Mouse (Mus musculus): ENCODE measurements around the gene Osbp2. TPM values are rescaled to one million over a fixed set of nuclear protein-coding genes. Genes with fewer than 3 reads are reported as not detected.

The Osbp2 gene
- polyA plus RNA-seq, 1 experiment from 2014 or later = 22.7 TPM

GRCm38 (mm10) chr11:3789919-3790318, 73.8 kb downstream of the Osbp2 start:
- Histone ChIP-seq H3K9me3 (ENCODE audit: control insufficient read depth, low read length) (no peaks in the 10 kb centered on the region), H3K4me3 (ENCODE audit: low read depth, low read length) (no peak overlapping the region)

GRCm38 (mm10) chr11:3786564-3786963, 77.1 kb downstream of the Osbp2 start:
- no peaks in the 10 kb centered on the region for H3K36me3 ChIP-seq (ENCODE audit: control insufficient read depth, insufficient read depth, low read length)
- no peaks in the 10 kb centered on the region for H3K27me3 ChIP-seq (ENCODE audit: control insufficient read depth, insufficient read depth, low read length)
- no peak overlapping the region for H3K9ac ChIP-seq (replicated peaks; ENCODE audit: low read depth, low read length)
- H3K4me2 ChIP-seq (ENCODE audit: low read depth, low read length) = no peak overlapping the region
- H3K4me3 ChIP-seq (ENCODE audit: low read depth, low read length) = no peak overlapping the region
- WGBS = 19% methylated on average over 6 of the region's 6 CpGs
- no peaks in the 10 kb centered on the region for H3K4me1 ChIP-seq (ENCODE audit: control insufficient read depth, insufficient read depth, low read length)
- ATAC-seq (ENCODE audit: low read depth) = peak; percentile 58; the same call in 1 of the 2 replicates
- H3K27ac ChIP-seq (ENCODE audit: low read depth, low read length) = no peak overlapping the region
- H3K9me3 ChIP-seq (ENCODE audit: control insufficient read depth, low read length) = no peaks in the 10 kb centered on the region

More at GRCm38 (mm10) chr11:3789919-3790318, 73.8 kb downstream of the Osbp2 start:
- Histone ChIP-seq H3K9ac (replicated peaks; ENCODE audit: low read depth, low read length) (no peak overlapping the region), H3K4me1 (ENCODE audit: control insufficient read depth, insufficient read depth, low read length) (no peaks in the 10 kb centered on the region), H3K27me3 (ENCODE audit: control insufficient read depth, insufficient read depth, low read length) (no peaks in the 10 kb centered on the region), H3K36me3 (ENCODE audit: control insufficient read depth, insufficient read depth, low read length) (no peaks in the 10 kb centered on the region), H3K4me2 (ENCODE audit: low read depth, low read length) (no peak overlapping the region), H3K27ac (ENCODE audit: low read depth, low read length) (no peak overlapping the region)
- WGBS = 72% methylated on average over 3 of the region's 3 CpGs
- no peak for ATAC-seq (ENCODE audit: low read depth)

- Histone ChIP-seq H3K27ac (ENCODE audit: low read depth, low read length) (no peak overlapping the region), H3K27me3 (ENCODE audit: control insufficient read depth, insufficient read depth, low read length) (peaks cover 4% of the 10 kb centered on the region; the same call in 1 of the 2 replicates), H3K36me3 (ENCODE audit: control insufficient read depth, insufficient read depth, low read length) (no peaks in the 10 kb centered on the region), H3K4me3 (ENCODE audit: low read depth, low read length) (peak overlapping the region; percentile 52), H3K4me1 (ENCODE audit: control insufficient read depth, insufficient read depth, low read length) (peaks cover 5% of the 10 kb centered on the region; the same call in 1 of the 2 replicates), H3K9ac (replicated peaks; ENCODE audit: low read depth, low read length) (no peak overlapping the region; the same call in 1 of the 2 replicates), H3K4me2 (ENCODE audit: low read depth, low read length) (peak overlapping the region; percentile 83; the same call in 1 of the 2 replicates), H3K9me3 (ENCODE audit: control insufficient read depth, low read length) (no peaks in the 10 kb centered on the region)
- ATAC-seq (ENCODE audit: low read depth) = no peak
- 49% methylated on average over 4 of the region's 4 CpGs for WGBS
Observed at GRCm38 (mm10) chr11:3775263-3775644, 88.4 kb downstream of the Osbp2 start.

GRCm38 (mm10) chr11:3774463-3775262, 89.0 kb downstream of the Osbp2 start:
- H3K4me1 ChIP-seq (ENCODE audit: control insufficient read depth, insufficient read depth, low read length) = peaks cover 5% of the 10 kb centered on the region; the same call in 1 of the 2 replicates
- H3K4me2 ChIP-seq (ENCODE audit: low read depth, low read length) = peak overlapping the region; percentile 83
- no peaks in the 10 kb centered on the region for H3K36me3 ChIP-seq (ENCODE audit: control insufficient read depth, insufficient read depth, low read length)
- peak overlapping the region; percentile 64 for H3K9ac ChIP-seq (replicated peaks; ENCODE audit: low read depth, low read length)
- H3K9me3 ChIP-seq (ENCODE audit: control insufficient read depth, low read length) = no peaks in the 10 kb centered on the region
- WGBS = 2% methylated on average over 45 of the region's 56 CpGs
- peak overlapping the region; percentile 78 for H3K27ac ChIP-seq (ENCODE audit: low read depth, low read length)
- H3K4me3 ChIP-seq (ENCODE audit: low read depth, low read length) = peak overlapping the region; percentile 52
- ATAC-seq (ENCODE audit: low read depth) = peak; percentile 68
- H3K27me3 ChIP-seq (ENCODE audit: control insufficient read depth, insufficient read depth, low read length) = peaks cover 4% of the 10 kb centered on the region; the same call in 1 of the 2 replicates

GRCm38 (mm10) chr11:3773782-3774462, 89.8 kb downstream of the Osbp2 start:
- 30% methylated on average over 6 of the region's 6 CpGs for WGBS
- ATAC-seq (ENCODE audit: low read depth) = peak; percentile 59
- peak overlapping the region; percentile 78 for H3K27ac ChIP-seq (ENCODE audit: low read depth, low read length)
- peak overlapping the region; percentile 64 for H3K9ac ChIP-seq (replicated peaks; ENCODE audit: low read depth, low read length)
- no peaks in the 10 kb centered on the region for H3K36me3 ChIP-seq (ENCODE audit: control insufficient read depth, insufficient read depth, low read length)
- peaks cover 4% of the 10 kb centered on the region; the same call in 1 of the 2 replicates for H3K27me3 ChIP-seq (ENCODE audit: control insufficient read depth, insufficient read depth, low read length)
- H3K4me3 ChIP-seq (ENCODE audit: low read depth, low read length) = peak overlapping the region; percentile 52
- H3K4me2 ChIP-seq (ENCODE audit: low read depth, low read length) = peak overlapping the region; percentile 83
- no peaks in the 10 kb centered on the region for H3K9me3 ChIP-seq (ENCODE audit: control insufficient read depth, low read length)
- H3K4me1 ChIP-seq (ENCODE audit: control insufficient read depth, insufficient read depth, low read length) = peaks cover 5% of the 10 kb centered on the region; the same call in 1 of the 2 replicates

- Histone ChIP-seq H3K27me3 (ENCODE audit: control insufficient read depth, insufficient read depth, low read length) (peaks cover 4% of the 10 kb centered on the region; the same call in 1 of the 2 replicates), H3K4me3 (ENCODE audit: low read depth, low read length) (peak overlapping the region; percentile 52), H3K4me2 (ENCODE audit: low read depth, low read length) (peak overlapping the region; percentile 83), H3K9me3 (ENCODE audit: control insufficient read depth, low read length) (no peaks in the 10 kb centered on the region), H3K27ac (ENCODE audit: low read depth, low read length) (no peak overlapping the region), H3K4me1 (ENCODE audit: control insufficient read depth, insufficient read depth, low read length) (peaks cover 5% of the 10 kb centered on the region; the same call in 1 of the 2 replicates), H3K36me3 (ENCODE audit: control insufficient read depth, insufficient read depth, low read length) (no peaks in the 10 kb centered on the region), H3K9ac (replicated peaks; ENCODE audit: low read depth, low read length) (peak overlapping the region; percentile 64; the same call in 1 of the 2 replicates)
- no peak for ATAC-seq (ENCODE audit: low read depth)
- 72% methylated on average over 8 of the region's 8 CpGs for WGBS
Observed at GRCm38 (mm10) chr11:3773136-3773535, 90.6 kb downstream of the Osbp2 start.

- H3K4me2 ChIP-seq (ENCODE audit: low read depth, low read length) = no peak overlapping the region
- peaks cover 4% of the 10 kb centered on the region; the same call in 1 of the 2 replicates for H3K27me3 ChIP-seq (ENCODE audit: control insufficient read depth, insufficient read depth, low read length)
- H3K27ac ChIP-seq (ENCODE audit: low read depth, low read length) = no peak overlapping the region
- no peak for ATAC-seq (ENCODE audit: low read depth)
- no peak overlapping the region for H3K9ac ChIP-seq (replicated peaks; ENCODE audit: low read depth, low read length)
- H3K4me1 ChIP-seq (ENCODE audit: control insufficient read depth, insufficient read depth, low read length) = peaks cover 5% of the 10 kb centered on the region; the same call in 1 of the 2 replicates
- no peaks in the 10 kb centered on the region for H3K9me3 ChIP-seq (ENCODE audit: control insufficient read depth, low read length)
- WGBS = 54% methylated on average over 6 of the region's 6 CpGs
- H3K36me3 ChIP-seq (ENCODE audit: control insufficient read depth, insufficient read depth, low read length) = no peaks in the 10 kb centered on the region
- H3K4me3 ChIP-seq (ENCODE audit: low read depth, low read length) = no peak overlapping the region
Observed at GRCm38 (mm10) chr11:3771348-3771747, 92.4 kb downstream of the Osbp2 start.

GRCm38 (mm10) chr11:3767830-3768229, 95.9 kb downstream of the Osbp2 start:
- H3K4me1 ChIP-seq (ENCODE audit: control insufficient read depth, insufficient read depth, low read length) = no peaks in the 10 kb centered on the region
- H3K4me2 ChIP-seq (ENCODE audit: low read depth, low read length) = no peak overlapping the region
- no peaks in the 10 kb centered on the region for H3K9me3 ChIP-seq (ENCODE audit: control insufficient read depth, low read length)
- no peaks in the 10 kb centered on the region for H3K27me3 ChIP-seq (ENCODE audit: control insufficient read depth, insufficient read depth, low read length)
- H3K9ac ChIP-seq (replicated peaks; ENCODE audit: low read depth, low read length) = no peak overlapping the region
- no peak overlapping the region for H3K27ac ChIP-seq (ENCODE audit: low read depth, low read length)
- 88% methylated on average over 5 of the region's 5 CpGs for WGBS
- no peak overlapping the region for H3K4me3 ChIP-seq (ENCODE audit: low read depth, low read length)
- no peaks in the 10 kb centered on the region for H3K36me3 ChIP-seq (ENCODE audit: control insufficient read depth, insufficient read depth, low read length)
- no peak for ATAC-seq (ENCODE audit: low read depth)
